Mouse (Mus musculus) left cerebral cortex, adult 11 months (tissue): ENCODE results near the gene Rps8.

Experiments used
- DNase-seq: peaks from one replicate; pipeline ENCODE4 v3.0.0; 2022; ENCODE audit warnings: low spot score

The Rps8 gene

DNA sequence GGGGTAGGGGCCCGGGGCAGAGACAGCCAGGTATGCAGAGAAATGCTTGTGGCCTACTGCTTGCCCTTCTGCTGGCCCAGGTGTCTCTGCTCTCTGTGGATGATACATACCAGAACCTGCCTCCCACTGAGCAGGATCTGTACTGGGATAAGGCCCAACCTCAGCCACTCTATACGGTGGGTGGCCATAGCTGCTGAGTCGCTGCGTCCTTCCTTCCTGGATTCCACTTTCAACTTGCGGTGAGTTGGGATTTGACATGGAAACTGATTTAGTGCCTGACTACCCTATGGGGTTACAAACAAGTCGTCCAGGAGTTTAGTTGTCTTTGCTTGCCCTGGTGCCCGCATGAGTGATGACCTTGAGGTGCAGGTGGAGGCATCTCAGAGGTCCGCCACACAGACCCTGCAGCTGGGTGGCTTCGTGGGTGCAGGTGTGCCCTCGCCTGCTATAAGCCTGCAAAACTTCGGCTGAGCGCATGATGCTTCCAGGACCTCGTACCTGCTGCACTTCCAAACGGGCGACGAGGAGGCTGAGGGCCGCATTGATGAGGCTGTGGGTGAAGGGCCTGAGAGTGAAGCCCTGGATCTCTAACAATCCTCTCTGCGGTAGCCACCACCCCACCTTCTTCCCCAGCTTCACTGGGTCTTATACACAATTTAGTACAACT is 7.9 kb downstream of the Rps8 start:
- no peak for DNase-seq

- DNase-seq, result peak; percentile 80
Observed at GRCm38 (mm10) chr4:117146176-117146575, 9.9 kb downstream of the Rps8 start.

- no peak for DNase-seq
Observed at GRCm38 (mm10) chr4:117145248-117145647, 10.8 kb downstream of the Rps8 start.

DNA sequence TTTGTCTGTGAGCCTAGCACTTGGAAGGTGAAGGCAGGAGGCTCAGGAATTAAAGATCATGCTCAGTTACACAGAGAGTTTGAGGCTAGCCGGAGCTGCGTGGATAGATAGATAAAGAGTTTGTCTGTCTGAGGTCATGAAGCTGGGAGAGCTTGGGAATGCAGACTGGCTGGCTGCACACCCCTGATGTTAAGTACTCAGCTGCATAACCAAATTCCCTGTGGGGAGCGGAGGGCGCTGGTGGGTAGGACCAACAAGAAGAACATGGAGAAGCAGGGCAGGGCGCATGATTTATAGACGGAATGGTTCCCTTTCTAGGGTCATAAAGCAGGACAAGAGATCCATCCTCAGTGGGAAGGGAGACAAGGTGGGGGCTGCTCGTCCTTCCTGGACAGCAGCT is 13.0 kb downstream of the Rps8 start:
- no peak for DNase-seq

- DNase-seq, result no peak
Observed at GRCm38 (mm10) chr4:117140613-117141012, 15.4 kb downstream of the Rps8 start.

- DNase-seq, result no peak
Observed at GRCm38 (mm10) chr4:117139217-117139612, 16.8 kb downstream of the Rps8 start.

GRCm38 (mm10) chr4:117138295-117139216 is 17.5 kb downstream of the Rps8 start:
- DNase-seq, result no peak

GRCm38 (mm10) chr4:117136034-117136433 is 20.0 kb downstream of the Rps8 start:
- no peak for DNase-seq

DNA sequence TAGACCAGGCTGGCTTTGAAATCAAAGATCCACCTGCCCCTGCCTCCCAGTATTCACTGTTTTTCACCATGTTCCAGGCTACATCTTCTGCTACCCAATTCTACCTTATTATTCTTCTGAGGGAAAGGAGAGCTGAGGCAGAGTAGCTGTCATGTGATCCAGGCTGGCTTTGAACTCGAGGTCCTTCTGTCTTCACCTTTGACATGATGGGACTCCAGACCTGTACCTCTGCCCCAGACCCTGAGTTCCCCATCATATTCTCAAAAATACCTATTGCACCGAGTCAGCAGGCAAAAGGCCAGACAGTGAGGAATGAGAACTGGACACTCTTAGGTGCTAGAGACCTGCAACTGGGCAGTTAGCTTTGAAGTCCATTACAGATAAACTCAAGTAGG is 21.4 kb downstream of the Rps8 start:
- DNase-seq, result no peak

DNA sequence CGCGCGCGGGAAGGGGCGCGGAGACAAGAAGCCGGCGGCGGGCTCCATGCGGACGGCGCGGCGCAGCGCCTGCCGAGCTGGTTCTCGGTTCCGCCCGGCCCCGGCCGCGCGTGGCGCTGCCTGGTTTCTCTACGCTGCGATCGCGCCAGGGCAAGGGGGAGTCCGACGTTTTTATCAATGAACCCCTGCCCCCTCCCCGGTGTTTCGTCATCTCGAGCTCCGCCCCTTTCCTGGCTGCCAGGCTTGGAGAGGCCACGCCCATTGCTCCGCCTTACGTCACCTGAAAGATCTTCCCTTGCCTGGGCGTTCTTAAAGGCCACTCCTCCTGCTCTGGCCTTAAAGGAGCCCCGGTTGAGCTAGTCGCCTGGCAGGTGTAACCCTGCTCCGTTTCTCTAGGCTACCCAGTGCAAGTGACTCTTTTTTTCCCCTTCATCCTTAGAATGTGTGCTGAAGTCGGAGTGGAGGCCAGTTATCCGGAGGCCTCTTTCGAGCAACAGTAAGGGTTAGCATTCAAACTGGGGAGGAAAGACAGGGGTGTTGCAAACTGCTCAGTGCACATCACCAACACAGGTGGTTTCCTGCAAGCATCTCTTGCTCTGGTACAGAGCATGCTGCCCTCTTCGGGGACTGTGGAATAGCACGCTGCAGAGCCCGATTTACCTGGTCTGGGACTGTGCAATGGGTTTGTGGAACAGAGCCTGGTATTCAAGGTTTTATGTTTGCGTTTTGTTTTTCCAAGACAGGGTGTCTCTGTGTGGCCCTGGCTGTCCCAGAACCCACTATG is 22.0 kb downstream of the Rps8 start, which contains the start of gene Plk3:
TSS of gene Plk3 (minus strand) at position 147 of the 784 bp plus-strand sequence.
- DNase-seq, result peak; percentile 95

- DNase-seq, result no peak
Observed at GRCm38 (mm10) chr4:117133366-117133796, 22.7 kb downstream of the Rps8 start.

DNA sequence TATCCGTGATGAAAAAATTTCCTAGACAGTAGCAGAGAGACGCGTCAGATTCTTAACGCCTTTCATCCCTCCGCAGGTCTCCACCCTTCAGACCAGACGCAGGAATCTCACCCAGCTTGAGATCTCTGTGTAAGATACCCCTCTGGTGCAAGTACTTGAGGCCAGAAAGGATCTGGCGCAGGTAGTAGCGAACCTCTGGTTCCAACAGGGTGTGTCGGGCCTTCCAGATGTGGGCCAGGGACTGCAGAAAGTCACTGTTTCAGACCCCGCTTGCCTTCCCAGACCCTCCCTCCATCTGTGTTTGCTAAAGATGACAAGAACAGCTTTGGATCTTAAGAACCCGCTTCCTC is 23.3 kb downstream of the Rps8 start:
- DNase-seq, result no peak

- DNase-seq, result no peak
Observed at GRCm38 (mm10) chr4:117131890-117132793, 23.9 kb downstream of the Rps8 start.

- DNase-seq, result no peak
Observed at GRCm38 (mm10) chr4:117131198-117131597, 24.8 kb downstream of the Rps8 start.

GRCm38 (mm10) chr4:117130790-117131189 is 25.3 kb downstream of the Rps8 start:
- DNase-seq, result no peak

DNA sequence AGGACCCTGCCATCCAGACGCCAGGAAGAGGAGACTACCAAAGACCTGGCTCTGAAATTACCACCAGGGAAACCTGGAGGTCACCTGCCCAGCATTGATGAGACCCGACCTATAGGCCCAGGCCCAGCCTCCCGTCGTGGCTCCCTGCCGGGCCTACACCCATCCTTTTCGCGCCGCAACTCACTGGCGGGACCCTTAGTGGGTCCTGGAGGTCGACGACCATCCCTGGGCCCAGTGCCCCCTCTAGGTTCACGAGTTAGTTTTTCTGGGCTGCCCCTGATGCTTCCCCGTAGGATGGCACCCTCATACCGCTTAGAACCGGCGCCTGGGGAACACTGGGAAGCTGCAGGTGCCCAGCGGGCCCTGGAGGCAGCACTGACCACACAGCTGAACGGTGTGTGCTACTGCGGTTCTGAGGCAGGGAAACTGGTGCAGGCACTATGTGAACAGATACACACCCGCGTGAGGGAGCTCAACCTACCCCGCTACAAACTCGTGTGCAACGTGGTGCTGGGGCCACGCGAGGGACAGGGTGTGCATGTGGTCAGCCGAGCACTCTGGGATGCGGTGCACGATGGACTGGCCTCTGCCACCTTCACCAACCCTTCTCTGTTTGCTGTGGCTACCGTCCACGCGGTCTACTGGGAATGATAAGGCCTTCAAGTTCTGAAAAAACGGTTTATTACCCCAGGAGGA is 27.9 kb downstream of the Rps8 start:
- DNase-seq, result no peak

DNA sequence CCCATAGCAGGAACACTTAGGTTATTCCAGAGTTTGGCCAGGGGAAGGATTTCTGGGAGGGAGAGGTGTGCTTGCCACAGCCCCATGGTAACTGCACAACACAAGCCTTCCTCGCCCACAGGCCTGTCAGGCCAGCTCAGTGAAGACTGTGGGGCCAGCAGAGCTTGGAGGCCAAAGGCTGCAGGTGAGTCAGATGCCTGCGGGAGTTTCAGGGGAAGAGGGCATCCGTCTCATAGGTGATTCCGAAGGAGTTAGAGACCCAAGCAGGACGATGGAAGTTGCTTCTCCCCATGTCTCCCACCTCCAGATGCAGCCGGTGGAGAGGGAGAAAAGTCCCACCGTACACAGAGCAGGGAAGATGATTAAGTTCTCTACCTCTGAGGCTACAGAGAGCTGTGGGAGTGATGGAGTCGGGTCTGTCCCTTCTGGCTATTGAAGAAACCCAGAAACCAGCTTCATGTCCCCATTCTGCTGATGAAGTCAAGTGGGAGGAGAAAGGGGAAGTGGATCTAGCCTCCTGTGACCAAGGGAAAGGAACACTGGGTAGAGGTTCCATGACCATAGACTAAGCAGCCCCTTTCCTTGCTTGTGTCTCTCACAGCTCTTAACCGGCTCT is 29.3 kb downstream of the Rps8 start, which contains the start of gene Tctex1d4:
TSS of gene Tctex1d4 (plus strand) at position 120 of the 616 bp plus-strand sequence.
- DNase-seq, result no peak

- DNase-seq, result peak; percentile 47
Observed at GRCm38 (mm10) chr4:117125910-117126674, 30.0 kb downstream of the Rps8 start.

DNA sequence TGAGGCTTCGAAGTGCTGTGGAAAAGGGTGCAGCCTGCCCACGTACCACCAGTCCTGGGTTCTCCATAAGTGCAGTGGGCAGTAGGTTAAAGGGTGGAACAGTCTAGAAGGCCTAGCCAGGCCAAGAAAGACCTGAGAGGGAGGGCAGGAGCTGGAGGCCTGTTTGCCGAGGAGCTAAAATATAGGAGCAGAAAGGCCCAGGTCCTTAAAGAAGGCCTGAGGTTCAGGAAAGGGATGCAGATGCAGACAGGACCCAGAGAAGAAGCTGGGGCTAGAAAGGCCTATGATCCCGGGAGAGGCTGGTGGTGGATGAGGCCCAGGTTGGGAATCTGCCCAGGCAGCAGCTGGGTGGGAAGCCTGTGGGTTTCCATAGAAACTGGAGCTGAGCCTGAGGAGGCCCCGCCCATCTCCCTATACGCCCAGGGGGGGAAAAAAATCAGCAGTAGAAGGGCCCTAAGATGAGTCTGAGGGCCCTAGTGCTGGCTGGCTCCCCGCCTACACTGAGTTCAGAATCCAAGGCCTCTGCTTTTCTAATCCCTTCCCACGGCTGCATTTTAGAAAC is 30.6 kb downstream of the Rps8 start, which contains the start of gene Btbd19:
TSS of gene Btbd19 (minus strand) at position 378 of the 562 bp plus-strand sequence.
- peak; percentile 68 for DNase-seq
